13 mouse cellular contexts compared by ENCODE assay signal in the genomic region with DNA sequence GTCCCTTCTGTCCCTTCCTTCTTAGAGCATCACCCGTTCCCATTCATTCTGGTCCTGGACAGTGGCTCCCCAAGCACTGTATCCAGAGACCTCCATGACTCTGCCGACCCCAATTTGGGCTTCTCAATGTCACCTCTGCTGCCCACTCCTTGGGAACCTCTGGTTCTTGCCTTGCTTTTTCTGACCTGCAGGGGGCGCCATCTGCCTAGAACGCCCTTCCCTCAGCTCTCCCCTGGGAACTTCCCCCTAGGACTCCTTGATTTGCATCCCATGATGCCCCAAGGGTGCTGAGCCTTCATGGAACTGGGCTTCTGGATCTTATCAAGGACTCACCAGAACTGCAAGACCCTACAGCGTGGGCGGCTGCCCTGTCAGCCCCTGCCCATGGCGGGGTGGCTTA.
DNase-seq lines count a peak whose midpoint lies in the region; ATAC-seq and TF ChIP-seq lines count a peak whose summit lies in the region.
"Had no signal": no experiment of that assay in that cellular context is flagged by ENCODE, and none has a peak within 500 bp of the region (broad histone marks: within the 10 kb centered on the region; RNA-seq: fewer than 3 reads in every experiment).

No protein-coding gene starts in this region.

- H3K4me2 ChIP-seq in lung, postnatal 0 days (replicated peaks; ENCODE audit: low read depth, low read length), result no peak overlapping the region
- H3K4me2 ChIP-seq: forebrain, embryonic 13.5 days; intestine, embryonic 15.5 days; neural tube, embryonic 12.5 days had no signal

- H3K9ac ChIP-seq in heart, adult 2 months (ENCODE audit: low read depth, low read length), result no peak overlapping the region
- no peak overlapping the region for H3K9ac ChIP-seq in lung, postnatal 0 days (replicated peaks; ENCODE audit: low read depth)
- H3K9ac ChIP-seq: forebrain, embryonic 13.5 days; intestine, embryonic 15.5 days; neural tube, embryonic 12.5 days had no signal

- H3K36me3 ChIP-seq in heart, adult 2 months (ENCODE audit: control insufficient read depth, insufficient read depth, low read length), result no peaks in the 10 kb centered on the region
- H3K36me3 ChIP-seq in lung, postnatal 0 days (ENCODE audit: insufficient read depth, low read length), result no peaks in the 10 kb centered on the region
- H3K36me3 ChIP-seq: intestine, embryonic 15.5 days had no signal

- no peak overlapping the region for H3K4me3 ChIP-seq in heart, adult 2 months
- no peak overlapping the region for H3K4me3 ChIP-seq in lung, postnatal 0 days (ENCODE audit: low read depth, low read length)
- H3K4me3 ChIP-seq: forebrain, embryonic 13.5 days; intestine, embryonic 15.5 days; neural tube, embryonic 12.5 days had no signal

- no peak for TF ChIP-seq POLR2A in heart, adult 2 months (IDR thresholded peaks at IDR 0.05; ENCODE audit: insufficient read depth, low read depth, low read length)

- H3K9me3 ChIP-seq in lung, postnatal 0 days (ENCODE audit: low read length), result no peaks in the 10 kb centered on the region
- H3K9me3 ChIP-seq: forebrain, embryonic 13.5 days; intestine, embryonic 15.5 days; neural tube, embryonic 12.5 days had no signal

- ATAC-seq in lung, postnatal 0 days, result no peak
- ATAC-seq in neutrophil, adult 5-6 weeks (ENCODE audit: extremely low read depth, insufficient number of reproducible peaks, low FRiP score, poor library complexity, severe bottlenecking), result 0 out of 2 replicates have a peak, but pooled peaks have one; percentile 10
- ATAC-seq: activated CD4-positive, CD25-positive, alpha-beta regulatory T cell, adult 4 months; forebrain, embryonic 13.5 days had no signal

- intact Hi-C loops in heart, adult 2 months (cut with DNase I), result no loop called here
- intact Hi-C loops in heart, postnatal 25 days (cut with DNase I), result loop anchor here (10.0 kb wide), 1 partner anchor 813 kb away; a partner anchor contains a TSS

- H3K79me2 ChIP-seq in heart, adult 2 months (replicated peaks; ENCODE audit: control insufficient read depth, insufficient read depth, low read length), result no peaks in the 10 kb centered on the region

- TF ChIP-seq CTCF in heart, adult 2 months (IDR thresholded peaks at IDR 0.05), result peak; percentile 64
- peak; percentile 63 for TF ChIP-seq CTCF in lung, postnatal 0 days (IDR thresholded peaks at IDR 0.05)

- WGBS in heart, adult 2 months, result 61% methylated on average over 7 of the region's 7 CpGs
- 75% methylated on average over 7 of the region's 7 CpGs for WGBS in lung, postnatal 0 days

- H3K27me3 ChIP-seq in heart, adult 2 months (ENCODE audit: control insufficient read depth, insufficient read depth, low read length), result no peaks in the 10 kb centered on the region
- no peaks in the 10 kb centered on the region for H3K27me3 ChIP-seq in lung, postnatal 0 days (replicated peaks; ENCODE audit: insufficient read depth, low read length)

- no peak overlapping the region for H3K27ac ChIP-seq in heart, adult 2 months
- no peak overlapping the region for H3K27ac ChIP-seq in lung, postnatal 0 days (ENCODE audit: low read length)
- H3K27ac ChIP-seq: forebrain, embryonic 13.5 days; intestine, embryonic 15.5 days; neural tube, embryonic 12.5 days had no signal

- no peak for TF ChIP-seq EP300 in heart, adult 2 months (IDR thresholded peaks at IDR 0.05; ENCODE audit: insufficient read depth, low read depth, low read length)
- no peak for TF ChIP-seq EP300 in lung, postnatal 0 days (IDR thresholded peaks at IDR 0.05)

- H3K4me1 ChIP-seq in heart, adult 2 months (ENCODE audit: control insufficient read depth, insufficient read depth, low read length), result peaks cover 3% of the 10 kb centered on the region; the same call in 1 of the 2 replicates
- H3K4me1 ChIP-seq in lung, postnatal 0 days (ENCODE audit: insufficient read depth, low read depth, low read length), result no peaks in the 10 kb centered on the region
- H3K4me1 ChIP-seq: forebrain, embryonic 13.5 days; neural tube, embryonic 12.5 days had no signal

- DNase-seq in heart, adult 2 months, result no peak
- DNase-seq in heart, postnatal 25 days (ENCODE audit: low spot score), result no peak
- peak; percentile 25 for DNase-seq in lung, postnatal 0 days (ENCODE audit: low spot score)
- DNase-seq in lung, postnatal 25 days (ENCODE audit: low spot score), result no peak
- DNase-seq in MEL-GATA-1-ER (ENCODE audit: extremely low read depth, low read depth), result peak; percentile 16
- DNase-seq in yolk sac, embryonic 10.5 days (ENCODE audit: low spot score), result no peak
- no peak for DNase-seq in embryo, embryonic 10.5 days (ENCODE audit: low spot score)
- DNase-seq: gastrocnemius, postnatal 14 days had no signal

Comparison
In these comparisons a context has a peak if more than half of its experiments do, and no peak if none do; other contexts are left out.
1. DNase-seq: peak in lung, postnatal 0 days (single experiment) and MEL-GATA-1-ER (single experiment); none in heart, adult 2 months (0 of 2), heart, postnatal 25 days (single experiment), lung, postnatal 25 days (single experiment), yolk sac, embryonic 10.5 days (single experiment) and embryo, embryonic 10.5 days (single experiment).